Mouse (Mus musculus): ENCODE results near the gene Traip. TPM values are rescaled to one million over a fixed set of nuclear protein-coding genes. Genes with fewer than 3 reads are reported as not detected.
A peak's percentile ranks its signal among the peaks of the same experiment; 100 is the strongest.
"Not testable (repeated sequence)": the region's sequence is repeated elsewhere in the genome, so short reads cannot be mapped to it uniquely, and the experiment has no call there.

The Traip gene
- total RNA-seq, 2 experiments from 2014 or later: 4.4 to 15.2 TPM

DNA sequence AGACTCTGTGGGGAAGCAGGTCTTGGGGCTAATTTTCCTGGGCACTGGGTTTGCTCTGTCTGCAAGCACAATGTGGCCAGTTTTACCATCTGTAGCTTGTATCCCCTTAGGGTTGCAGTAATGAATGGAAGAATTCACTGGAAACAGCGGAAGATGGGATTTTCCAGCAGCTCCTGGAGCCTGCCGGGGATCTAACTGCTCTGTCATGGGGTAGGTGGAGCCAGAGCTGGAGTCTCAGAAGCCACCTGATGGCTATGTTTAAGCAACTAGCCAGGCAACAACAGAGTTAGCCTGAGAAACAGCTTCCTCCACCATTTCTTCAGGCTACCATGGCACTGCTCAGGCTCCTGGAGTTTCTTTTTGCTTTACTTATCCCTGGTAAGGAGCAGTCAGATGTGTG lies 42.3 kb downstream of the Traip start, which contains the start of gene Cdhr4:
TSS of gene Cdhr4 (plus strand) at position 301 of the 400 bp plus-strand sequence.
- ATAC-seq (replicated peaks; ENCODE audit: low FRiP score, poor library complexity, severe bottlenecking): no peak

DNA sequence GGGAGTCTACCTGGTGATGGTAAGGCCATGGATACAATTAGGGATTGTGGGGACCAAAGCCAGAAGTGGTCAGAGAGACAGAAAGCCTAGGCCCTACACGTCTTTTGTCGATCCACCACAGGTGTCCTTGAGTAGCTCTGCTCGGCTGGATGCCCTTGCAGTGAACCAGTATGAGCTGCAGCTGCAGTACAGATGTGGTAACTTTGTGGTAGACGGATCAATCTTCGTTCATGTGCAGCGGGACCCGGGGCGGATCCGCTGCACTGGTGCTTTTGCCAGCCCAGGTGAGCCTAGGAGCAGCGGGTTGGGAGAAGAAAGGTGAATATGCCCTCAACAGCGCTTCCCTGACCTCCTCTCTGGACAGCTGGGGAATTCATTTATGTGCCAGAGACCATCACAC lies 43.1 kb downstream of the Traip start:
- ATAC-seq (replicated peaks; ENCODE audit: low FRiP score, poor library complexity, severe bottlenecking): no peak

DNA sequence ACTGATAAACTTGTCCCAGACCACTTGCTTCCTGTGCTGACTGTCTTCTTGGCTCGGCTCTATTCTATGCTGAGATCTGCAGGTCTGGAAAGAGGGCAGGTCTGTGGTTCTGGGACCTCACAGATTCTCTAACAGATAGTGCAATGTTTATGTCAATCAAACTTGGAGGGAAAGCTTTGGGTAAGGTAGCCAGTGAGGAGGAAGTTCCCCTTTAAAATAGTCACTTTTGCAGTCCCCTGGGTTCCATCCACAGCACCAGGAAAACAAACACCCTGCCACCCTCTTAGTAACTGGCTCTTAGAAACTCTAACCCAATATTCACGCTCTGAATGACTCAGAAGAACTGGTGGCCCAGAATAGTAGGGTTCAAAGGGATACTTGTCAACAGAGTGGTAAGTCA lies 44.5 kb downstream of the Traip start:
- ATAC-seq (replicated peaks; ENCODE audit: low FRiP score, poor library complexity, severe bottlenecking): no peak

DNA sequence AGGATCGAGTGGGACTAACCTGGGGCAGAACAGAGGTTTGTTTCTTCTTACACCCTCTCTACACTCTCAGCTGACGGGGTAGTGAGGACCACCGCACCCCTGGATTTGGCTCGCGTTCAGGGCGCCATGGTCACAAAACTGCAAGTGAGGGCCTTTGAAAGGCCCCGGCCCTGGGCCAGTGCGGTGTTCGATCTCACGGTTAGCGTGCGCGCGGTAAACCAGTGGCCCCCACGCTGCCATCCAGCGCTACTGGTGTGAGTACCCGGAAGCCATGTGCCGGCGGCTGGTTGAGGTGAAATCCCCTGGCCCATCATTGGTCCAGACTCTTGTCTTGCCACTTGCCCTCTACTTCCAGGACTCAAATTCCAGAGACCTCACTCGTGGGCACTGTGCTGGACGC lies 45.6 kb downstream of the Traip start:
- ATAC-seq (replicated peaks; ENCODE audit: low FRiP score, poor library complexity, severe bottlenecking): no peak

DNA sequence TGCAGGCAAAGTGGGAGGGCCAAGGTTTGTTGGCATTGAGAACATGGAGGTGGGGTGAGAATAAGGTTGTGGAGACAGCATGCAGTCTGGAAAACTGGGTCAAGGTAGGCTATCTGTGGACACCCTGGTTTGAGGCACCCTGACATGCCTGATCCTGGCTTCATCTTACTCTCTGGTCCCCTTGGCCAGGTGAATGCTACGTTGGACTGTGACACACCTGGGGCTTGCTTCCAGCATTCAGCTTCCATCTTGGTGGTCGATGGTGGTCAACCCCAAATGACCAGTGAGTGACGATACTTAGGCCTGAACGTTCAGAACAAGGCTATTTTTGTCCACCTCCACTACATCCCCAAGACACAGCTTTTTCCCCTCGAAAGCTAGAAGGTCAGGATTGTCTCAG lies 46.1 kb downstream of the Traip start, which contains the start of gene Gm20662:
TSS of gene Gm20662 (plus strand) at position 301 of the 400 bp plus-strand sequence.
- no peak for ATAC-seq (replicated peaks; ENCODE audit: low FRiP score, poor library complexity, severe bottlenecking)

DNA sequence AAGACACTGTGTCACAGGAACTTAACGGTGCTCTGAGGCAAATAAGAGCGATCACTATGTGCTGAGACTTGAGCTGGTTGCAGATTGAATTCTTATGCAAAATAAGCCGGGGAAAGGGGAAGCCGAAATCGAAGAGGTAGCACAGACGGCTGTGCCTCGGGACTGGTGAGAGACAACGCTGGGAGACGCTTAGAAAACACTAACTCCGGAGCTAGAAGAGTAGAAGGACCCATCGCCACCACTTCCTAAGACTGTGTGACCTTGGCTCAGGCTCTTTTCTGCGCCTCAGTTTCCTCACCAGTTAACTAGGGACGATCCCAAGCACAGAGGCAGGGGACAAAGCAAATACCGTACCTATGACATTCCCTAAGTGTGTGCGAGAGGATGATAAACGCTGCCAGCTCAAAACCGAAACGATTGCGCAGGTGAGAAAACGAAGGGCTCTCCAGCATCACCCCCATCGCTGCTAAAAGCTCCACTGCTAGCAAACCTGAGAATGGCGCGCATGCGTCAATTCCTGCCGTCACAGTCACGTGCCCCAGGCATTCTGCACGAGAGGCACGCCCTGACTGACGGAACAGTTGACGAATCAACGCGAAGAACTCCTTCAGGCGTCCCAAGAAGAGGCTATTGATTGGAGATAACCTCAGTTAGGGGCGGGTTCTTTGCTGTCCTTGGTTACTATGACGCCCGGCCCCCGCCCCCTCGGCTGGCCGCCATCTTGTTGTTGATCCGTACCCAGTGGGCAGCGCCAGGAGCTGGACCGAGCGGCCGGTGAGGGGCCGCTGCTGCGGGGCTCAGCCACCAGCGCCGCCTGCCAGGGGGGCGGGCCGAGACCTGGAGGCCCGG lies 52.2 kb downstream of the Traip start, which contains the start of gene Ip6k1:
TSS of gene Ip6k1 (plus strand) at position 580 of the 849 bp plus-strand sequence.
- peak; percentile 94 for ATAC-seq (replicated peaks; ENCODE audit: low FRiP score, poor library complexity, severe bottlenecking)

DNA sequence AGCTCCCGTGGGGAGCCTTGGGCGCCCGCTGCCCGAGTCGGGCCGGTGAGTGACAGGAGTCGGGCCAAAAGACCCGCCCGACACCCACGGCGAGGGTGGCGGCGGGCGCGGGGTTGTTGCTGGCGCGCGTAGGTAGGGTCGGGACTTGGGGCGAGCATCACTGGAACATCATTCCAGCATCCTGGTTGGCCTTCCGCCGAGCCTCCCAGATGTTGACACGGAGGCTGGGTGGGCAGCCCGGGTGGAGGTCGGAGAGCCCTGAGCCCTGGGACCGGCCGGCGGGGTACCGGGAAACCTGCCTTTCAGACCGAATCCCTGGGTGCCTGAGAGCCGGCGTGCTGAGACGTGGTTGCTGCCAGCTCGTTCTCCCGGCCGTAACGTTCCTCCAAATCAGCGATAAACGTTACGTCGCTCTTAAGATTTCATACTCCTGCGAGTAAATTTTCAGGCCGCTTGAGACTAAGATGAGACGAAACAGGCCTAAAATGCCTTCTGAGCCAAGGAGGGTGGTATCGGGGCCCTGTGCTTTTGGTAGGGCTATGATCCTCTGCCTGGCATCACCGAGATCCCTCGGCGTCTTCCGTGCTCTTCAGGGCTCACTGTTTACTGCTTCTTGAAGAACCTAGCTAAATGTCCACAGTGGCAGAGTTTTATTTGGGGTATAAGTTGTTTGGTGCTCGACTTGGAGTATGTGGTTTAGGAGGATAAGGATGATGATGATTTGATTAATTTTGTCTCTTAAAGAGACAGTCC lies 53.0 kb downstream of the Traip start:
- peak; percentile 32 for ATAC-seq (replicated peaks; ENCODE audit: low FRiP score, poor library complexity, severe bottlenecking)

DNA sequence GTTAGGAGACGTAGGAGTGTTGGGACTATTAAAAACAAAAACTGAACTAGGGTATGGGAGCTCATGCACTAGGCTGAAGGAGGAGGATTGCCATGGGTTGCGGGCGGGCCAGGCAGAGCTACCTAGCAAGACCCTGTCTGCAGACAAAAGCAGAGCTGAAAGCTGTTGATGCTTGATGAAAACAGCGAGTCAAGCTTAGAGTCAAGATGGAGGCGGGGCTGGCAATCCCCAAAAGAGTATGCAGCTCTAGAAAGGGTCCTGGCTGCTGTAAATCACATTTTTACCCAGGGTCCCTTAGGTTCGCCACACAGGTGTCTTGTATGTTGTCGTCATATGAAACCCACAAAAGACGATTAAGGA lies 53.6 kb downstream of the Traip start:
- peak; percentile 24 for ATAC-seq (replicated peaks; ENCODE audit: low FRiP score, poor library complexity, severe bottlenecking)

DNA sequence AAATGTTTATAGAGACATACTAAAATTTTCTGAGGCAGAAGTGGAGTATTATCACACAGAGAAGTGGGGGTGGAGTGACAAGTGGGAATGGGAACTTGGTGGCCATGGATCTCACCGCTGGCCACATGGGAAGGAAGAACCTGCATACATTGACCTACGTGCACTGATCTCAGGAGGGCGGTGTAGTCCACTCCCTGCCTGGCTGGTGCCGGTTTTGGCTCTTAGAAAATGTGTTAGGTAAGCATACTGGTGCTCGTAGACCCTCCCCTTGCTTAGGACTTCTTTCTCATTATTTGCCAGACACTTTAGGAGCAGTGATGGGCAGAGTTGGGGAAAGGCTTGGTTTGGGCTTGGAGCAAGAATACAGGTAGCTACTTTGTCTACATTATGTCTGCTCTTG lies 58.1 kb downstream of the Traip start:
- no peak for ATAC-seq (replicated peaks; ENCODE audit: low FRiP score, poor library complexity, severe bottlenecking)

DNA sequence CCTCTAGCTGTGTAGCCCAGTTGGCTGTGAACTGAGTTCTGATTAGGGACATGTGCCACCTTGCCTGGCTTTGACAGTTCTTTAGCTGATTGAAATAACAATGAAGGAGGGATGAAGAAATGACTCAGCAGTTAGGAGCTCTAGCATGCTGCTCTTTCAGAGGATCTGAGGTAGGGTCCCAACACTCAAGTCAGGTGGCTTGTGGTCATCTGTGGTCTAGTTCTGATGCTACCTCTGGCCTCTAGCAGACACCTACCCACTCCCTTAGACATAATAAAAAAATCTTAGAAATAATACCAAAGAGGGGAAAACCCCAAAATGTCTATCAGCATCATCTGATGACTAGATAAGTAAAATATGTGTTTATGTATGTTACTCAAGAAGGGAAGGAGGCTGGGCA lies 60.4 kb downstream of the Traip start:
- no peak for ATAC-seq (replicated peaks; ENCODE audit: low FRiP score, poor library complexity, severe bottlenecking)

DNA sequence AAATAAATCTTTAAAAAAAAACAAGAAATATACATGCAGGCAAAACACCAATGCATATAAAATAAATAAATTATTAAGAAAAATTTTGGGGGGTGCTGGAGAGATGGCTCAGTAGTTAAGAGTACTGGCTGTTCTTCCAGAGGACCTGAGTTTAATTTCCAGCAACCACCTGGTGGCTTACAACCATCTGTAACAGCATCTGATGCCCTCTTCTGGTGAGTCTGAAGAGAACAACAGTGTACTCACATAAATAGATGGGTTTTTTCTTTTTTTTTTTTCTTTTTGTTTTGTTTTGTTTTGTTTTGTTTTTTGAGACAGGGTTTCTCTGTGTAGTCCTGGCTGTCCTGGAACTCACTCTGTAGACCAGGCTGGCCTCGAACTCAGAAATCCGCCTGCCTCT lies 63.6 kb downstream of the Traip start:
- not testable (repeated sequence) for ATAC-seq (replicated peaks; ENCODE audit: low FRiP score, poor library complexity, severe bottlenecking)

DNA sequence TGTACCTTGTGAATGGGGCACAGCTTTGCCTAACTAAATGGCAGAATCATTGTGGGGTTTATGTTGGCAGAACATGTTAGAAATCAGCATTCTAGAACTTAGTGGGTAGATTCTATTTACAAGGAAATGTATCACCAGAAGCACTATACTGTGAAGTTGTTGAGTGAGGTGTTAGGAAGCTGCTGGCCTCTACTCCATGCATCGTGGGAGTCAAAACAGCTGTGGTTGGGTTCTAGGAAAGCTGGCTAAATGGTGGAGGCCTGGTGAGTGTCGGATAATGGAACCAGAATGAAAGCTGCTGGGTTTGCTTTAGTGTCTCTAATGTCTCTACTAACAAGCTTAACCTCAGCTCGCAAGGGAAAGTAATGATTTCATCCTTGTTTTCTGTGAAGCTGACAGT lies 67.2 kb downstream of the Traip start:
- ATAC-seq (replicated peaks; ENCODE audit: low FRiP score, poor library complexity, severe bottlenecking): no peak

DNA sequence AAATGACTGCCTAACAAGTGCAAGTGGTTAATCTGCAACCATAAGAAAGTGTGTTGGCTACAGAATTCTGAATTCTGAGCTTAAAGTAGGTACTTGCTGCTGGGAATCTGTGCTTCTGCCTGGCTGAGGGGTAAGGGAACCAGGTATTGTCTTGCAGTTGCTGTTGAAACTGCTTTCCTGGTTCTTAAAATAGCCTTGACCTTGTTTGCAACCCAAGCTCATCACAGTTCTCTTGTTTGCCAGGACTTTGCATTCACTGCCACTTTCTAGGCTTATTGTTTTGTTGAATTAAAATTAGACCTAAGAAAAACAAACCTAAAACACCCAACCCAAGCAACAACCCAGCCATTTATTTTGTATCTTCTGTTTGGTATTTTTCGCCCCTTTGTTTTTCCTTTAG lies 70.8 kb downstream of the Traip start:
- ATAC-seq (replicated peaks; ENCODE audit: low FRiP score, poor library complexity, severe bottlenecking): no peak

Other genes starting within 250 kb of the Traip start
- not detected in 2 replicates for gene Sema3f, start 239.7 kb upstream of the Traip start, total RNA-seq (2015; ENCODE audit: low replicate concordance)
- gene Sema3f, start 239.7 kb upstream of the Traip start, total RNA-seq (2017; ENCODE audit: low replicate concordance): not detected in 2 replicates
- 204 and 296 TPM in 2 replicates for gene Rbm5, start 179.1 kb upstream of the Traip start, total RNA-seq (2015; ENCODE audit: low replicate concordance)
- 507 and 635 TPM in 2 replicates for gene Rbm5, start 179.1 kb upstream of the Traip start, total RNA-seq (2017; ENCODE audit: low replicate concordance)
- 29.5 and 31.3 TPM in 2 replicates for gene Rbm6, start 76.9 kb upstream of the Traip start, total RNA-seq (2015; ENCODE audit: low replicate concordance)
- gene Rbm6, start 76.9 kb upstream of the Traip start, total RNA-seq (2017; ENCODE audit: low replicate concordance): 60.6 and 79.6 TPM in 2 replicates
- 2.5 and 4.4 TPM in 2 replicates for gene Mon1a, start 62.0 kb upstream of the Traip start, total RNA-seq (2015; ENCODE audit: low replicate concordance)
- 2.0 and 2.7 TPM in 2 replicates for gene Mon1a, start 62.0 kb upstream of the Traip start, total RNA-seq (2017; ENCODE audit: low replicate concordance)
- gene Mst1r, start 43.3 kb upstream of the Traip start, total RNA-seq (2015; ENCODE audit: low replicate concordance): not detected in 2 replicates
- gene Mst1r, start 43.3 kb upstream of the Traip start, total RNA-seq (2017; ENCODE audit: low replicate concordance): 0.43 TPM in 1 of 2 replicates, not detected in the other
- not detected in 2 replicates for gene Actl11, start 21.7 kb upstream of the Traip start, total RNA-seq (2015; ENCODE audit: low replicate concordance)
- not detected in 2 replicates for gene Actl11, start 21.7 kb upstream of the Traip start, total RNA-seq (2017; ENCODE audit: low replicate concordance)
- not detected in 2 replicates for gene Camkv, start 14.5 kb upstream of the Traip start, total RNA-seq (2015; ENCODE audit: low replicate concordance)
- gene Camkv, start 14.5 kb upstream of the Traip start, total RNA-seq (2017; ENCODE audit: low replicate concordance): not detected in 2 replicates
- 392 and 403 TPM in 2 replicates for gene Uba7, start 25.4 kb downstream of the Traip start, total RNA-seq (2015; ENCODE audit: low replicate concordance)
- gene Uba7, start 25.4 kb downstream of the Traip start, total RNA-seq (2017; ENCODE audit: low replicate concordance): 364 and 493 TPM in 2 replicates
- 0.96 and 4.4 TPM in 2 replicates for gene Gm20661, start 32.9 kb downstream of the Traip start, total RNA-seq (2015; ENCODE audit: low replicate concordance)
- gene Gm20661, start 32.9 kb downstream of the Traip start, total RNA-seq (2017; ENCODE audit: low replicate concordance): 5.3 and 12.9 TPM in 2 replicates
- 11.1 and 32.3 TPM in 2 replicates for gene Inka1, start 35.7 kb downstream of the Traip start, total RNA-seq (2015; ENCODE audit: low replicate concordance)
- 16.3 and 18.1 TPM in 2 replicates for gene Inka1, start 35.7 kb downstream of the Traip start, total RNA-seq (2017; ENCODE audit: low replicate concordance)
- 4.4 and 11.3 TPM in 2 replicates for gene Cdhr4, start 42.4 kb downstream of the Traip start, total RNA-seq (2015; ENCODE audit: low replicate concordance)
- 2.5 and 17.0 TPM in 2 replicates for gene Cdhr4, start 42.4 kb downstream of the Traip start, total RNA-seq (2017; ENCODE audit: low replicate concordance)
- not detected in 2 replicates for gene Gm20662, start 46.2 kb downstream of the Traip start, total RNA-seq (2015; ENCODE audit: low replicate concordance)
- gene Gm20662, start 46.2 kb downstream of the Traip start, total RNA-seq (2017; ENCODE audit: low replicate concordance): 2.5 and 16.9 TPM in 2 replicates
- gene Ip6k1, start 52.4 kb downstream of the Traip start, total RNA-seq (2015; ENCODE audit: low replicate concordance): 146 and 206 TPM in 2 replicates
- gene Ip6k1, start 52.4 kb downstream of the Traip start, total RNA-seq (2017; ENCODE audit: low replicate concordance): 245 and 289 TPM in 2 replicates
- 4.8 and 5.6 TPM in 2 replicates for gene Gmppb, start 99.1 kb downstream of the Traip start, total RNA-seq (2015; ENCODE audit: low replicate concordance)
- 4.1 and 7.8 TPM in 2 replicates for gene Gmppb, start 99.1 kb downstream of the Traip start, total RNA-seq (2017; ENCODE audit: low replicate concordance)
- gene Amigo3, start 103.0 kb downstream of the Traip start, total RNA-seq (2015; ENCODE audit: low replicate concordance): 0.77 TPM in 1 of 2 replicates, not detected in the other
- gene Amigo3, start 103.0 kb downstream of the Traip start, total RNA-seq (2017; ENCODE audit: low replicate concordance): 2.3 and 2.8 TPM in 2 replicates
- gene Mst1, start 130.3 kb downstream of the Traip start, total RNA-seq (2015; ENCODE audit: low replicate concordance): 33.0 and 48.8 TPM in 2 replicates
- 6.6 and 13.4 TPM in 2 replicates for gene Mst1, start 130.3 kb downstream of the Traip start, total RNA-seq (2017; ENCODE audit: low replicate concordance)
- gene Rnf123, start 133.2 kb downstream of the Traip start, total RNA-seq (2015; ENCODE audit: low replicate concordance): 734 and 842 TPM in 2 replicates
- gene Rnf123, start 133.2 kb downstream of the Traip start, total RNA-seq (2017; ENCODE audit: low replicate concordance): 498 and 626 TPM in 2 replicates
- gene Apeh, start 144.5 kb downstream of the Traip start, total RNA-seq (2015; ENCODE audit: low replicate concordance): 123 and 182 TPM in 2 replicates
- 219 and 268 TPM in 2 replicates for gene Apeh, start 144.5 kb downstream of the Traip start, total RNA-seq (2017; ENCODE audit: low replicate concordance)
- 0.38 and 1.0 TPM in 2 replicates for gene Bsn, start 240.2 kb downstream of the Traip start, total RNA-seq (2015; ENCODE audit: low replicate concordance)
- 1.3 and 2.0 TPM in 2 replicates for gene Bsn, start 240.2 kb downstream of the Traip start, total RNA-seq (2017; ENCODE audit: low replicate concordance)

Measured in erythroblast, adult 5-6 weeks (primary cell).